Mouse (Mus musculus) ES-E14 (cell line): ENCODE results near the gene Clec2i.

Source experiments
- HCFC1 ChIP-seq: IDR thresholded peaks from 2 replicates; pipeline ENCODE4 v1.6.1; 2012; ENCODE audit warnings: low read length, inconsistent platforms, borderline replicate concordance; ENCODE audit not compliant: insufficient read depth
- MAFK ChIP-seq: IDR thresholded peaks from 2 replicates; pipeline ENCODE4 v1.6.1; 2014; ENCODE audit warnings: mild to moderate bottlenecking, low read depth, low read length, inconsistent platforms; ENCODE audit not compliant: insufficient read depth
- ZNF384 ChIP-seq: IDR thresholded peaks from 2 replicates; pipeline ENCODE4 v1.6.1; 2012; ENCODE audit warnings: low read depth, low read length, inconsistent platforms

DNA sequence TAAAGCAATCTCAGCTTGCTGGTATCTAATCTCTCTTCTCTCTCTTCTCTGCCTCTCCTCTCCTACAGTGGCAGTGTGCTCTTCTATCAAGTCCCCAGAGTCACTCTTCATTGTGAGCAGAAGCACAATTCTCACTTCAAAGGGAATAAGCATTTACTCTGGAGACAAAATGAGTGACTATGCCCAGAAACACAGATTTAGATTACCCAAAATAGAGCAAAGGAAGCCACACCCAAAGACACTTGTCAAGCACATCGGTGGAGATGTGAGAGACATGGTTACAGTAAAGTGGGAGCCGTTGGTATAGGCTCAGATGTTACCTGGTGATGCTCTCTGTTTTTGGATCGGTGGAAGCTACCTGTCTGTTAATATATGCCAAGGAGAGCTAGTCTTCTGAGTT, 34.6 kb upstream of the Clec2i start:
- TF ChIP-seq MAFK (no peak), HCFC1 (no peak), ZNF384 (no peak)
